Mouse (Mus musculus): ENCODE measurements around the gene Abcb1b.

GRCm38 (mm10) chr5:8902141-8902817, 104.3 kb downstream of the Abcb1b start:
- TF ChIP-seq CTCF (IDR thresholded peaks at IDR 0.05; ENCODE audit: low read depth) (no peak), EP300 (IDR thresholded peaks at IDR 0.05; ENCODE audit: low read depth) (no peak)

Measured in liver, postnatal 0 days (tissue).